Comparison of ENCODE assay signal across 23 mouse cellular contexts in genomic region chr5:142660656-142661434, GRCm38 (mm10). TPM values are rescaled to one million over a fixed set of nuclear protein-coding genes. Genes with fewer than 3 reads are reported as not detected.
DNase-seq lines count a peak whose midpoint lies in the region; ATAC-seq and TF ChIP-seq lines count a peak whose summit lies in the region.
"Had no signal": no experiment of that assay in that cellular context is flagged by ENCODE, and none has a peak within 500 bp of the region (broad histone marks: within the 10 kb centered on the region; RNA-seq: fewer than 3 reads in every experiment).

No protein-coding gene starts in this region.

- H3K4me1 ChIP-seq in hindbrain, postnatal 0 days (ENCODE audit: insufficient read depth, low read length): no peaks in the 10 kb centered on the region
- H3K4me1 ChIP-seq in hindbrain, embryonic 12.5 days: no peaks in the 10 kb centered on the region
- peaks cover 6% of the 10 kb centered on the region for H3K4me1 ChIP-seq in liver, embryonic 12.5 days
- H3K4me1 ChIP-seq: forebrain, embryonic 12.5 days; heart, embryonic 13.5 days had no signal

- no peak overlapping the region for H3K4me3 ChIP-seq in hindbrain, postnatal 0 days (ENCODE audit: low read length)
- no peak overlapping the region for H3K4me3 ChIP-seq in hindbrain, embryonic 12.5 days
- no peak overlapping the region for H3K4me3 ChIP-seq in liver, embryonic 12.5 days
- H3K4me3 ChIP-seq: embryonic facial prominence, embryonic 13.5 days; forebrain, embryonic 12.5 days; heart, embryonic 13.5 days had no signal

- peaks cover 88% of the 10 kb centered on the region for H3K36me3 ChIP-seq in hindbrain, postnatal 0 days (ENCODE audit: insufficient read depth, low read length)
- H3K36me3 ChIP-seq in hindbrain, embryonic 12.5 days: peaks cover 98% of the 10 kb centered on the region
- H3K36me3 ChIP-seq in liver, embryonic 12.5 days: peaks cover 100% of the 10 kb centered on the region

- no peaks in the 10 kb centered on the region for H3K27me3 ChIP-seq in hindbrain, postnatal 0 days (ENCODE audit: insufficient read depth, low read length)
- H3K27me3 ChIP-seq in hindbrain, embryonic 12.5 days: no peaks in the 10 kb centered on the region
- no peaks in the 10 kb centered on the region for H3K27me3 ChIP-seq in liver, embryonic 12.5 days (replicated peaks)
- H3K27me3 ChIP-seq: embryonic facial prominence, embryonic 13.5 days; forebrain, embryonic 12.5 days; heart, embryonic 13.5 days had no signal

- H3K4me2 ChIP-seq in hindbrain, postnatal 0 days (ENCODE audit: low read depth, low read length): no peak overlapping the region
- no peak overlapping the region for H3K4me2 ChIP-seq in hindbrain, embryonic 12.5 days (replicated peaks)
- no peak overlapping the region for H3K4me2 ChIP-seq in liver, embryonic 12.5 days
- H3K4me2 ChIP-seq: embryonic facial prominence, embryonic 13.5 days; forebrain, embryonic 12.5 days; heart, embryonic 13.5 days had no signal

- peak; percentile 24 for DNase-seq in hindbrain, postnatal 0 days (ENCODE audit: low spot score)
- DNase-seq in left cerebral cortex, postnatal 14 days (ENCODE audit: low spot score in 2 of 2): peak; percentile 32 to 76
- DNase-seq in left cerebral cortex, postnatal 4 days: no peak
- peak; percentile 45 for DNase-seq in telencephalon, adult 2 months (ENCODE audit: low read depth, low spot score)
- DNase-seq in c-Kit-positive CD71-positive TER-119-positive erythroid progenitor cells, embryonic 14.5 days (ENCODE audit: low spot score): no peak
- DNase-seq: adrenal gland, adult 8-10 months; adrenal gland, postnatal 36 days; B cell, adult 2 months; cerebellum, adult 18-20 months; cerebellum, adult 9-11 months; cerebellum, postnatal 36 days; gastrocnemius, postnatal 14 days; heart, adult 11 months; heart, postnatal 36 days had no signal

- intact Hi-C loops in left cerebral cortex, postnatal 14 days (cut with DNase I): no loop called here
- intact Hi-C loops in left cerebral cortex, postnatal 4 days (cut with DNase I): no loop called here

- ATAC-seq in hindbrain, postnatal 0 days: no peak
- no peak for ATAC-seq in hindbrain, embryonic 12.5 days (ENCODE audit: low FRiP score)
- ATAC-seq in liver, embryonic 12.5 days: peak; percentile 65; the same call in 1 of the 2 replicates
- ATAC-seq: CD4-positive, CD25-positive, alpha-beta regulatory T cell, adult 4 months; forebrain, embryonic 16.5 days had no signal

- H3K9ac ChIP-seq in hindbrain, postnatal 0 days (replicated peaks; ENCODE audit: low read length): no peak overlapping the region
- H3K9ac ChIP-seq in hindbrain, embryonic 12.5 days: no peak overlapping the region
- no peak overlapping the region for H3K9ac ChIP-seq in liver, embryonic 12.5 days
- H3K9ac ChIP-seq: embryonic facial prominence, embryonic 13.5 days; forebrain, embryonic 12.5 days; heart, embryonic 13.5 days had no signal

- 66% methylated on average over 7 of the region's 7 CpGs for WGBS in hindbrain, postnatal 0 days
- 83% methylated on average over 7 of the region's 7 CpGs for WGBS in hindbrain, embryonic 12.5 days
- 87% methylated on average over 7 of the region's 7 CpGs for WGBS in liver, embryonic 12.5 days (ENCODE audit: insufficient replicate concordance)

- TF ChIP-seq CTCF in hindbrain, postnatal 0 days (IDR thresholded peaks at IDR 0.05; ENCODE audit: low read depth): no peak

- H3K27ac ChIP-seq in hindbrain, postnatal 0 days: no peak overlapping the region
- H3K27ac ChIP-seq in hindbrain, embryonic 12.5 days: no peak overlapping the region
- H3K27ac ChIP-seq in liver, embryonic 12.5 days: no peak overlapping the region
- H3K27ac ChIP-seq: embryonic facial prominence, embryonic 13.5 days; forebrain, embryonic 12.5 days; heart, embryonic 13.5 days had no signal

- no peaks in the 10 kb centered on the region for H3K9me3 ChIP-seq in hindbrain, postnatal 0 days (ENCODE audit: low read length)
- no peaks in the 10 kb centered on the region for H3K9me3 ChIP-seq in hindbrain, embryonic 12.5 days (replicated peaks)
- no peaks in the 10 kb centered on the region for H3K9me3 ChIP-seq in liver, embryonic 12.5 days (replicated peaks)
- H3K9me3 ChIP-seq: embryonic facial prominence, embryonic 13.5 days; forebrain, embryonic 12.5 days; G1E; heart, embryonic 13.5 days had no signal

RNA-seq across cellular contexts. Expression of gene Slc29a4, which starts 31.5 kb away (rescaled TPM):
- 77.1 and 80.1 TPM in 2 replicates for total RNA-seq in hindbrain, postnatal 0 days (2014; rRNA removed)
- polyA plus RNA-seq in hindbrain, postnatal 0 days (2015; fragmentation: Nextera tagmentation; extraction: Ambion mirVana): 61.4 and 67.1 TPM in 2 replicates
- 58.5 and 60.2 TPM in 2 replicates for polyA plus RNA-seq in hindbrain, embryonic 12.5 days (2016; fragmentation: Nextera tagmentation; extraction: Ambion mirVana)
- total RNA-seq in left cerebral cortex, postnatal 14 days (2021): 10 to 100 TPM; 36.9 to 46.7 TPM
- 100 to 1,000 TPM; 127 to 138 TPM for total RNA-seq in left cerebral cortex, postnatal 4 days (2021)
- polyA plus RNA-seq in liver, embryonic 12.5 days (2016; fragmentation: Nextera tagmentation; extraction: Ambion mirVana): 0.38 and 0.72 TPM in 2 replicates
- polyA plus RNA-seq: G1E had no signal

RNA-seq across cellular contexts. Expression of gene Wipi2, which starts 33.3 kb away (rescaled TPM):
- 57.3 and 76.5 TPM in 2 replicates for total RNA-seq in hindbrain, postnatal 0 days (2014; rRNA removed)
- polyA plus RNA-seq in hindbrain, postnatal 0 days (2015; fragmentation: Nextera tagmentation; extraction: Ambion mirVana): 40.0 and 43.3 TPM in 2 replicates
- polyA plus RNA-seq in hindbrain, embryonic 12.5 days (2016; fragmentation: Nextera tagmentation; extraction: Ambion mirVana): 63.8 and 64.8 TPM in 2 replicates
- total RNA-seq in left cerebral cortex, postnatal 14 days (2021): 10 to 100 TPM; 89.6 to 91.7 TPM
- 10 to 100 TPM; 60.0 to 62.4 TPM for total RNA-seq in left cerebral cortex, postnatal 4 days (2021)
- 46.7 and 50.1 TPM in 2 replicates for polyA plus RNA-seq in liver, embryonic 12.5 days (2016; fragmentation: Nextera tagmentation; extraction: Ambion mirVana)

RNA-seq across cellular contexts. Expression of gene Mmd2, which starts 52.2 kb away (rescaled TPM):
- 171 and 182 TPM in 2 replicates for total RNA-seq in hindbrain, postnatal 0 days (2014; rRNA removed)
- 151 and 167 TPM in 2 replicates for polyA plus RNA-seq in hindbrain, postnatal 0 days (2015; fragmentation: Nextera tagmentation; extraction: Ambion mirVana)
- polyA plus RNA-seq in hindbrain, embryonic 12.5 days (2016; fragmentation: Nextera tagmentation; extraction: Ambion mirVana): 12.0 and 12.2 TPM in 2 replicates
- 100 to 1,000 TPM; 126 to 127 TPM for total RNA-seq in left cerebral cortex, postnatal 14 days (2021)
- 10 to 100 TPM; 76.5 to 90.3 TPM for total RNA-seq in left cerebral cortex, postnatal 4 days (2021)
- polyA plus RNA-seq in liver, embryonic 12.5 days (2016; fragmentation: Nextera tagmentation; extraction: Ambion mirVana): 15.3 and 17.3 TPM in 2 replicates
- polyA plus RNA-seq: CD4-positive, CD25-positive, alpha-beta regulatory T cell, adult 4 months; G1E; heart, postnatal 0 days had no signal

Comparison
In these comparisons a context has a peak if more than half of its experiments do, and no peak if none do; other contexts are left out.
1. DNase-seq: peak in hindbrain, postnatal 0 days (single experiment), left cerebral cortex, postnatal 14 days (2 of 2) and telencephalon, adult 2 months (single experiment); none in left cerebral cortex, postnatal 4 days (single experiment) and c-Kit-positive CD71-positive TER-119-positive erythroid progenitor cells, embryonic 14.5 days (single experiment).